Mouse (Mus musculus): ENCODE results near the gene Klhl32.
"Not testable (repeated sequence)": the region's sequence is repeated elsewhere in the genome, so short reads cannot be mapped to it uniquely, and the experiment has no call there.

Klhl32 gene

GRCm38 (mm10) chr4:24796229-24796628 lies 54.7 kb downstream of the Klhl32 start:
- peak; percentile 76 for DNase-seq (ENCODE audit: low read depth, low spot score)

GRCm38 (mm10) chr4:24795180-24795579 lies 55.7 kb downstream of the Klhl32 start:
- DNase-seq (ENCODE audit: low read depth, low spot score) = peak; percentile 14

- DNase-seq (ENCODE audit: low read depth, low spot score) = peak; percentile 44
Measured at GRCm38 (mm10) chr4:24793726-24794345, 57.1 kb downstream of the Klhl32 start.

GRCm38 (mm10) chr4:24792416-24792981 lies 58.4 kb downstream of the Klhl32 start:
- no peak for DNase-seq (ENCODE audit: low read depth, low spot score)

- no peak for DNase-seq (ENCODE audit: low read depth, low spot score)
Measured at GRCm38 (mm10) chr4:24789331-24789730, 61.6 kb downstream of the Klhl32 start.

GRCm38 (mm10) chr4:24785757-24786532 lies 65.0 kb downstream of the Klhl32 start:
- no peak for DNase-seq (ENCODE audit: low read depth, low spot score)

GRCm38 (mm10) chr4:24765919-24766318 lies 85.0 kb downstream of the Klhl32 start:
- no peak for DNase-seq (ENCODE audit: low read depth, low spot score)

- peak; percentile 36 for DNase-seq (ENCODE audit: low read depth, low spot score)
Measured at GRCm38 (mm10) chr4:24765469-24765868, 85.5 kb downstream of the Klhl32 start.

GRCm38 (mm10) chr4:24764558-24764957 lies 86.4 kb downstream of the Klhl32 start:
- DNase-seq (ENCODE audit: low read depth, low spot score) = peak; percentile 52

GRCm38 (mm10) chr4:24763451-24763850 lies 87.5 kb downstream of the Klhl32 start:
- peak; percentile 72 for DNase-seq (ENCODE audit: low read depth, low spot score)

- DNase-seq (ENCODE audit: low read depth, low spot score) = peak; percentile 93
Measured at GRCm38 (mm10) chr4:24758954-24759353, 92.0 kb downstream of the Klhl32 start.

- peak; percentile 53 for DNase-seq (ENCODE audit: low read depth, low spot score)
Measured at GRCm38 (mm10) chr4:24752517-24753208, 98.3 kb downstream of the Klhl32 start.

GRCm38 (mm10) chr4:24737080-24737479 lies 113.8 kb downstream of the Klhl32 start:
- peak; percentile 81 for DNase-seq (ENCODE audit: low read depth, low spot score)

GRCm38 (mm10) chr4:24720834-24721233 lies 130.1 kb downstream of the Klhl32 start:
- DNase-seq (ENCODE audit: low read depth, low spot score) = peak; percentile 82

- DNase-seq (ENCODE audit: low read depth, low spot score) = no peak
Measured at GRCm38 (mm10) chr4:24715559-24715958, 135.4 kb downstream of the Klhl32 start.

GRCm38 (mm10) chr4:24714367-24714766 lies 136.6 kb downstream of the Klhl32 start:
- DNase-seq (ENCODE audit: low read depth, low spot score) = peak; percentile 42

GRCm38 (mm10) chr4:24698528-24699117 lies 152.3 kb downstream of the Klhl32 start:
- peak; percentile 72 for DNase-seq (ENCODE audit: low read depth, low spot score)

GRCm38 (mm10) chr4:24680080-24680479 lies 170.8 kb downstream of the Klhl32 start:
- DNase-seq (ENCODE audit: low read depth, low spot score) = no peak

- peak; percentile 58 for DNase-seq (ENCODE audit: low read depth, low spot score)
Measured at GRCm38 (mm10) chr4:24670007-24670406, 180.9 kb downstream of the Klhl32 start.

GRCm38 (mm10) chr4:24659218-24659617 lies 191.7 kb downstream of the Klhl32 start:
- DNase-seq (ENCODE audit: low read depth, low spot score) = peak; percentile 40

GRCm38 (mm10) chr4:24644735-24645134 lies 206.2 kb downstream of the Klhl32 start:
- not testable (repeated sequence) for DNase-seq (ENCODE audit: low read depth, low spot score)

GRCm38 (mm10) chr4:24642306-24642705 lies 208.6 kb downstream of the Klhl32 start:
- DNase-seq (ENCODE audit: low read depth, low spot score) = peak; percentile 14
